Mouse (Mus musculus) 3T3-L1 (cell line): ENCODE results near the gene Rasal1.
A peak's percentile ranks its signal among the peaks of the same experiment; 100 is the strongest.

Experiments
- DNase-seq: peaks from one replicate; pipeline ENCODE4 v3.0.0-alpha.2; 2015; ENCODE audit warnings: low read depth, low spot score

The Rasal1 gene

GRCm38 (mm10) chr5:120653873-120654272, 5.3 kb downstream of the Rasal1 start:
- no peak for DNase-seq

- peak; percentile 31 for DNase-seq
Observed at GRCm38 (mm10) chr5:120656281-120656751, 7.7 kb downstream of the Rasal1 start.

GRCm38 (mm10) chr5:120660816-120661215, 12.2 kb downstream of the Rasal1 start:
- no peak for DNase-seq

GRCm38 (mm10) chr5:120664888-120665287, 16.3 kb downstream of the Rasal1 start:
- no peak for DNase-seq

GRCm38 (mm10) chr5:120668761-120669160, 20.1 kb downstream of the Rasal1 start:
- DNase-seq, result no peak

- no peak for DNase-seq
Observed at GRCm38 (mm10) chr5:120670132-120670531, 21.5 kb downstream of the Rasal1 start.

- no peak for DNase-seq
Observed at GRCm38 (mm10) chr5:120671865-120672264, 23.3 kb downstream of the Rasal1 start.

GRCm38 (mm10) chr5:120673626-120674025, 25.0 kb downstream of the Rasal1 start:
- peak; percentile 74 for DNase-seq

GRCm38 (mm10) chr5:120674229-120675145, 25.9 kb downstream of the Rasal1 start:
- no peak for DNase-seq

- peak; percentile 21 for DNase-seq
Observed at GRCm38 (mm10) chr5:120677516-120677915, 28.9 kb downstream of the Rasal1 start.

- peak; percentile 35 for DNase-seq
Observed at GRCm38 (mm10) chr5:120679676-120680555, 31.3 kb downstream of the Rasal1 start.

- no peak for DNase-seq
Observed at GRCm38 (mm10) chr5:120680918-120681317, 32.3 kb downstream of the Rasal1 start.

- DNase-seq, result no peak
Observed at GRCm38 (mm10) chr5:120682982-120683771, 34.6 kb downstream of the Rasal1 start.

- no peak for DNase-seq
Observed at GRCm38 (mm10) chr5:120685678-120686077, 37.1 kb downstream of the Rasal1 start.

GRCm38 (mm10) chr5:120686749-120687483, 38.3 kb downstream of the Rasal1 start:
- DNase-seq, result no peak

- no peak for DNase-seq
Observed at GRCm38 (mm10) chr5:120687484-120687851, 38.9 kb downstream of the Rasal1 start.

GRCm38 (mm10) chr5:120687897-120688296, 39.3 kb downstream of the Rasal1 start:
- DNase-seq, result no peak

- DNase-seq, result no peak
Observed at GRCm38 (mm10) chr5:120688434-120688833, 39.8 kb downstream of the Rasal1 start.

GRCm38 (mm10) chr5:120690417-120690816, 41.8 kb downstream of the Rasal1 start:
- no peak for DNase-seq

GRCm38 (mm10) chr5:120692034-120692433, 43.4 kb downstream of the Rasal1 start:
- no peak for DNase-seq
